Mouse (Mus musculus) CH12.LX (cell line): ENCODE data around the gene Srebf2. TPM values are rescaled to one million over a fixed set of nuclear protein-coding genes. Genes with fewer than 3 reads are reported as not detected.

Source experiments
- DNase-seq: peaks from one replicate; pipeline ENCODE4 v3.0.0-alpha.2; 2013; ENCODE audit errors: extremely low read depth
- H3K27ac ChIP-seq: 2 replicates; pipeline ENCODE4 v1.5.1; 2012; ENCODE audit warnings: low read depth, mild to moderate bottlenecking, control low read depth, moderate library complexity; ENCODE audit not compliant: insufficient read depth
- H3K27me3 ChIP-seq: replicated peaks from 2 replicates; pipeline ENCODE3; 2012; ENCODE audit warnings: inconsistent platforms
- H3K36me3 ChIP-seq, 2 experiments: replicated peaks in 1 of 2; 2 replicates each; pipeline versions ENCODE3 to v1.6.1; 2012; ENCODE audit warnings: inconsistent platforms in 1 of 2, low read length in 1 of 2, mild to moderate bottlenecking in 1 of 2, mixed read lengths in 1 of 2, moderate library complexity in 1 of 2; ENCODE audit not compliant: control insufficient read depth in 1 of 2, insufficient read depth in 1 of 2
- H3K4me1 ChIP-seq, 2 experiments: 2 replicates each; pipeline ENCODE4 v1.6.1; 2012; ENCODE audit warnings: inconsistent platforms in 1 of 2, moderate library complexity in 1 of 2; ENCODE audit not compliant: insufficient read depth in 2 of 2, control insufficient read depth in 1 of 2
- H3K4me2 ChIP-seq: 2 replicates; pipeline ENCODE4 v1.6.1; 2012; ENCODE audit warnings: low read depth, mild to moderate bottlenecking, control low read depth; ENCODE audit not compliant: poor library complexity, insufficient read depth, severe bottlenecking
- H3K4me3 ChIP-seq, 3 experiments: fragments of 150-350 bp in 1 of 3; sonication (generic) in 1 of 3; replicated peaks in 1 of 3; 2 replicates each; pipeline versions ENCODE3 to v1.5.1; 2011 to 2012; ENCODE audit warnings: low read depth in 2 of 3, low read length in 2 of 3, mild to moderate bottlenecking in 2 of 3, moderate library complexity in 2 of 3, control low read depth in 1 of 3, improper control_type of control experiment in 1 of 3, inconsistent platforms in 1 of 3, mixed read lengths in 1 of 3; ENCODE audit not compliant: poor library complexity in 1 of 3
- H3K79me2 ChIP-seq: replicated peaks from 2 replicates; pipeline ENCODE4 v1.6.1; 2012; ENCODE audit warnings: mild to moderate bottlenecking, moderate library complexity; ENCODE audit not compliant: control insufficient read depth, poor library complexity, insufficient read depth, severe bottlenecking; ENCODE audit errors: extremely low read depth
- H3K9ac ChIP-seq: 2 replicates; pipeline ENCODE4 v1.6.1; 2012; ENCODE audit warnings: low read depth, mild to moderate bottlenecking, control low read depth, moderate library complexity; ENCODE audit not compliant: insufficient read depth
- H3K9me3 ChIP-seq: replicated peaks from 2 replicates; pipeline ENCODE3; 2012; ENCODE audit warnings: low read length, inconsistent platforms, mixed read lengths
- ETS1 ChIP-seq: conservative IDR thresholded peaks from 2 replicates; pipeline ENCODE4 v1.6.1; 2012; ENCODE audit warnings: low read depth, mild to moderate bottlenecking, inconsistent platforms, low read length, improper control_type of control experiment, moderate library complexity
- JUN ChIP-seq: IDR thresholded peaks from 2 replicates; pipeline ENCODE4 v1.6.1; 2011; ENCODE audit warnings: low read depth, mild to moderate bottlenecking, low read length, improper control_type of control experiment, moderate library complexity; ENCODE audit not compliant: insufficient read depth
- MAZ ChIP-seq: IDR thresholded peaks from 2 replicates; pipeline ENCODE4 v1.6.1; 2012; ENCODE audit warnings: low read depth, mild to moderate bottlenecking, inconsistent platforms, low read length, improper control_type of control experiment, moderate library complexity
- MXI1 ChIP-seq: IDR thresholded peaks from 2 replicates; pipeline ENCODE4 v1.6.1; 2011; ENCODE audit warnings: mild to moderate bottlenecking, low read depth, low read length, improper control_type of control experiment
- NRF1 ChIP-seq: IDR thresholded peaks from 2 replicates; pipeline ENCODE4 v1.6.1; 2014; ENCODE audit warnings: low read depth, mild to moderate bottlenecking, inconsistent platforms, low read length, improper control_type of control experiment, moderate library complexity
- POLR2AphosphoS2 ChIP-seq: IDR thresholded peaks from 2 replicates; pipeline ENCODE4 v1.6.1; 2011; ENCODE audit warnings: low read depth, low read length, improper control_type of control experiment
- SIN3A ChIP-seq: IDR thresholded peaks from 2 replicates; pipeline ENCODE4 v1.6.1; 2012; ENCODE audit warnings: low read length, improper control_type of control experiment, inconsistent platforms
- TCF12 ChIP-seq: IDR thresholded peaks from 2 replicates; pipeline ENCODE4 v1.6.1; 2014; ENCODE audit warnings: low read depth, mild to moderate bottlenecking, inconsistent platforms, low read length, improper control_type of control experiment
- USF2 ChIP-seq: conservative IDR thresholded peaks from 2 replicates; pipeline ENCODE4 v1.6.1; 2011; ENCODE audit warnings: low read depth, low read length, improper control_type of control experiment
- ZMIZ1 ChIP-seq: IDR thresholded peaks from 2 replicates; pipeline ENCODE4 v1.6.1; 2012; ENCODE audit warnings: low read depth, mild to moderate bottlenecking, inconsistent platforms, low read length, improper control_type of control experiment
- dilution Hi-C: fragments of 300-500 bp; cut with MboI; formaldehyde crosslinking; loops from 2 replicates; pipeline ENCODE4 v1.14.3; 2020; ENCODE audit warnings: low sequenced_read_pairs; ENCODE audit not compliant: extremely low pct_unique_long_range_greater_than_20kb, extremely low pct_ligation_motif_present
- in situ Hi-C: fragments of 300-500 bp; cut with MboI; formaldehyde crosslinking; loops from 3 replicates; pipeline ENCODE4 v1.14.3; 2019; ENCODE audit warnings: low sequenced_read_pairs, low pct_ligation_motif_present, low pct_unique_long_range_greater_than_20kb, mixed read lengths
- polyA plus RNA-seq: library from polyadenylated mRNA; unstranded; fragments of >175 nt; gene quantifications from 2 replicates; pipeline ENCODE4 v1.2.1, GENCODE M21; 2012; ENCODE audit warnings: low read depth; ENCODE audit not compliant: insufficient read length
- total RNA-seq, 2 experiments: library from RNA; depleted of rRNA; stranded (reverse); fragments of 300-350 nt in 1 of 2; fragments of >200 nt in 1 of 2; gene quantifications; 2 replicates each; pipeline ENCODE4 v1.2.3; 2012 to 2014

Srebf2 gene
- total and polyA plus RNA-seq, 3 experiments: 94.3 to 253 (median 159) TPM

GRCm38 (mm10) chr15:82230098-82230611 is 83.2 kb downstream of the Srebf2 start:
- Histone ChIP-seq H3K27ac (peak overlapping the region; percentile 79), H3K9me3 (no peaks in the 10 kb centered on the region), H3K4me1 (peaks cover 47 to 78% of the 10 kb centered on the region in 2 experiments), H3K4me3 (peak overlapping the region in 1 of 3 experiments; percentile 1), H3K27me3 (no peaks in the 10 kb centered on the region), H3K36me3 (peaks cover 5 to 26% of the 10 kb centered on the region in 2 experiments), H3K4me2 (peak overlapping the region; percentile 76; the same call in 1 of the 2 replicates), H3K9ac (0 out of 2 replicates have a peak overlapping the region, but pooled peaks have one; percentile 51), H3K79me2 (no peaks in the 10 kb centered on the region)
- dilution Hi-C loops (no loop called here), in situ Hi-C loops (no loop called here)
- DNase-seq: no peak
- TF ChIP-seq SIN3A: no peak

- Histone ChIP-seq H3K9ac (no peak overlapping the region), H3K4me2 (no peak overlapping the region), H3K36me3 (peaks cover 5 to 30% of the 10 kb centered on the region in 2 experiments), H3K4me3 (no peak overlapping the region), H3K9me3 (no peaks in the 10 kb centered on the region), H3K79me2 (no peaks in the 10 kb centered on the region), H3K27me3 (no peaks in the 10 kb centered on the region), H3K27ac (no peak overlapping the region), H3K4me1 (peaks cover 45 to 78% of the 10 kb centered on the region in 2 experiments)
- in situ Hi-C loops (no loop called here), dilution Hi-C loops (no loop called here)
- no peak for DNase-seq
- no peak for TF ChIP-seq ETS1
- TF ChIP-seq POLR2AphosphoS2: no peak
- no peak for TF ChIP-seq TCF12
- no peak for TF ChIP-seq USF2
- no peak for TF ChIP-seq JUN
- no peak for TF ChIP-seq MAZ
Measured at GRCm38 (mm10) chr15:82231100-82231499, 84.1 kb downstream of the Srebf2 start.

GRCm38 (mm10) chr15:82231591-82232378 is 84.8 kb downstream of the Srebf2 start:
- no peaks in the 10 kb centered on the region for H3K79me2 ChIP-seq
- H3K36me3 ChIP-seq: peaks cover 5 to 32% of the 10 kb centered on the region in 2 experiments
- H3K4me2 ChIP-seq: no peak overlapping the region
- DNase-seq: no peak
- in situ Hi-C loops (no loop called here), dilution Hi-C loops (no loop called here)
- H3K4me1 ChIP-seq: peaks cover 44 to 75% of the 10 kb centered on the region in 2 experiments
- TF ChIP-seq NRF1: no peak
- TF ChIP-seq ZMIZ1: no peak
- TF ChIP-seq SIN3A: 0 out of 2 replicates have a peak, but pooled peaks have one; percentile 31
- TF ChIP-seq MXI1: 0 out of 2 replicates have a peak, but pooled peaks have one; percentile 23
- no peak overlapping the region for H3K4me3 ChIP-seq
- H3K9me3 ChIP-seq: no peaks in the 10 kb centered on the region
- H3K27ac ChIP-seq: no peak overlapping the region
- no peaks in the 10 kb centered on the region for H3K27me3 ChIP-seq
- no peak overlapping the region for H3K9ac ChIP-seq
